Mouse (Mus musculus): Measurements from ENCODE around the gene Med17.

Med17 gene

GRCm38 (mm10) chr9:15288402-15288801, 8.7 kb upstream of the Med17 start:
- DNase-seq (ENCODE audit: low spot score) = no peak

- no peak for DNase-seq (ENCODE audit: low spot score)
Observed at GRCm38 (mm10) chr9:15287846-15288245, 8.1 kb upstream of the Med17 start.

- no peak for DNase-seq (ENCODE audit: low spot score)
Observed at GRCm38 (mm10) chr9:15285443-15285842, 5.7 kb upstream of the Med17 start.

GRCm38 (mm10) chr9:15280491-15280879, 754 bp upstream of the Med17 start:
- no peak for DNase-seq (ENCODE audit: low spot score)

GRCm38 (mm10) chr9:15279139-15279648, 537 bp downstream of the Med17 start:
- no peak for DNase-seq (ENCODE audit: low spot score)

GRCm38 (mm10) chr9:15278343-15278742, 1.4 kb downstream of the Med17 start:
- DNase-seq (ENCODE audit: low spot score) = no peak

- DNase-seq (ENCODE audit: low spot score) = no peak
Observed at GRCm38 (mm10) chr9:15276855-15277254, 2.9 kb downstream of the Med17 start.

GRCm38 (mm10) chr9:15273981-15274380, 5.8 kb downstream of the Med17 start:
- DNase-seq (ENCODE audit: low spot score) = no peak

GRCm38 (mm10) chr9:15263487-15263886, 16.2 kb downstream of the Med17 start:
- DNase-seq (ENCODE audit: low spot score) = no peak

- DNase-seq (ENCODE audit: low spot score) = no peak
Observed at GRCm38 (mm10) chr9:15261980-15262379, 17.8 kb downstream of the Med17 start.

- no peak for DNase-seq (ENCODE audit: low spot score)
Observed at GRCm38 (mm10) chr9:15256214-15256613, 23.5 kb downstream of the Med17 start.

GRCm38 (mm10) chr9:15254501-15254900, 25.2 kb downstream of the Med17 start:
- no peak for DNase-seq (ENCODE audit: low spot score)

- no peak for DNase-seq (ENCODE audit: low spot score)
Observed at GRCm38 (mm10) chr9:15252196-15252595, 27.5 kb downstream of the Med17 start.

GRCm38 (mm10) chr9:15250376-15250775, 29.4 kb downstream of the Med17 start:
- DNase-seq (ENCODE audit: low spot score) = no peak

GRCm38 (mm10) chr9:15245319-15246075, 34.2 kb downstream of the Med17 start:
- DNase-seq (ENCODE audit: low spot score) = no peak

- no peak for DNase-seq (ENCODE audit: low spot score)
Observed at GRCm38 (mm10) chr9:15242130-15242529, 37.6 kb downstream of the Med17 start.

- DNase-seq (ENCODE audit: low spot score) = no peak
Observed at GRCm38 (mm10) chr9:15241596-15241939, 38.2 kb downstream of the Med17 start.

GRCm38 (mm10) chr9:15240863-15241595, 38.7 kb downstream of the Med17 start:
- DNase-seq (ENCODE audit: low spot score) = no peak

- no peak for DNase-seq (ENCODE audit: low spot score)
Observed at GRCm38 (mm10) chr9:15240006-15240405, 39.7 kb downstream of the Med17 start.

GRCm38 (mm10) chr9:15239042-15239925, 40.4 kb downstream of the Med17 start, which contains the start of gene Vstm5:
TSS of gene Vstm5 (plus strand) at chr9:15239045.
- DNase-seq (ENCODE audit: low spot score) = no peak

GRCm38 (mm10) chr9:15238297-15238990, 41.3 kb downstream of the Med17 start:
- no peak for DNase-seq (ENCODE audit: low spot score)

Data from MN1 (cell line).